Mouse (Mus musculus) T-helper 17 cell (primary cell): ENCODE results near the gene Cyp26c1.

Experiments used
- in situ Hi-C, 2 experiments: fragments of 300-600 bp; cut with MboI, MseI; formaldehyde crosslinking; loops; 1 replicate in 1 of 2; 2 replicates in 1 of 2; pipeline ENCODE4 v1.15.1; 2025; ENCODE audit warnings: high pct_unique_total_duplicates in 2 of 2

The Cyp26c1 gene

DNA sequence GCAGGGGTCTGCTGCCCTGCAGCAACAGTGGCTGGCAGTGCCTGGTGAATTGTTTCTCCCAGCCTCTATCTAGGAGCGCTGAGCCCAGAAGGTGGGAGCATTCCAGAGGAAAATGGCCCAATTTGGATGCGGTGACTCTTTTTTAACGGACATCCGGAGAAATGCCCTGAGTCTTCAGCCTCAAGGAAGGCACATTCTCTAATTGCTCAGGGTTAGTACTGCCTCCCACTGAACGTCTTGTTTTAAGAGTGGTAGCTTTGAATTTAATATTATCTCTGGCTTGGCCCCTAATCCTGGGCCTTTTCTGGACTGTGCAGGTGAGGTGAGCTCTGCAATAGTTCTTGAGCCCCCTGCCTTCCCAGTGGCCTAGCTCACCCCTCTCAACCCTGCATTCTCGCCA is at the start of gene Cyp26c1:
Gene Cyp26c1, plus strand, starts transcription at position 301 of the 400 bp plus-strand sequence.
- in situ Hi-C loops, result no loop called here

DNA sequence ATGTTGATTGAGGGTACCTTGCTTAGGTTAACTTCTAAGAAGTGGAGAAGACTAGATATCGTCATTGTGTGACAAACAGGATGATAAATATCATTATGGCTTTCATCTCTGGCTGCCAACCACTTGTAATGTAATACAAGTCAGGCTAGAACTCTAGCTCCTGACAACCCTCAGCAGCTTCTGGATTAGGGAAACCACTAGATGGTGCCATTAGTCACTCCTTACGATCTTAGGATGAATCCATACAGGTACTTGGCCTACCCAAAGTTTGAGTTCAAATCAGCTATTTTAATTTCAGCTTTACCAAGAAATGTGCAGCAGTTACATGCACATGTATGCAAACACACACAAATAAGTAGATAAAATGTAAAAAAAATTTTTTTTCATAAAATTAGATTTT is 37.4 kb upstream of the Cyp26c1 start:
- in situ Hi-C loops, result no loop called here

DNA sequence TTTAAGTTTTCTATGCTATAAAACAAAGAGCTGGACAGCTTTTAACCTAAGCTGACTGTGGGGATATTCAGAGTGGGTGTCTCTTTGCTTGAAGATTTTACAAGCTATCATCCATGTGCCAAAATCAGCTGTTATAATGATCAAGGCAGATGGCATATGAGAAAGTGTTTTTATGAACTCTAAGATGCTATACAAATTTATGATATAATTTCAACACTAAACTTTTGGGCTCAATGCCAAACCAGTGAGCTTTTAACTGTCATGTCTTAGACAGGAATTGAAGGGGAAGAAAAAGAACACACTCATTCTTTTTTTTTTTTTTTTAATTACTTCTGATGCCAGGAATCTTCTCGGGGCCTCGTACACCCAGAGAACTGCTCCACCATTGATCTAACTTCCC is 34.9 kb upstream of the Cyp26c1 start:
- in situ Hi-C loops, result no loop called here

DNA sequence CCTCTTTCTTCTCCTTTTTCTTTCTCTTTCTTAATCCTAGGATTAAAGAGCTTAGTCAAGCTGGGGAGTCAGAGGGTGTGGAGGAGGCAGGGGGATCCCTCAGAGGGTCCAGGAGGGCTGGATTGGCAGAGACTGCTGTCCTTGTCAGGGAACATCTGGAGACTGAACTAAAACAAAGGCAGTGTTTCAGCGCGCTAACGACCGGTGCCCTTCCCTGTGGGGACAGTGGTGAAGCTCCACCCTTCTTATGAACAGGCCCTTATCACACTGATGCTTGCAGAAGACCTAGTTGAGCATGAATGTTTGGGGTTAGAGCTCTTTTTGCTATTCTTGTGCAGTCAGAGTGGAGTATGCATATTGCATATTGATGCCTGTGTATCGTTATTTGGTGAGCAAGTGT is 31.4 kb upstream of the Cyp26c1 start:
- in situ Hi-C loops, result no loop called here

DNA sequence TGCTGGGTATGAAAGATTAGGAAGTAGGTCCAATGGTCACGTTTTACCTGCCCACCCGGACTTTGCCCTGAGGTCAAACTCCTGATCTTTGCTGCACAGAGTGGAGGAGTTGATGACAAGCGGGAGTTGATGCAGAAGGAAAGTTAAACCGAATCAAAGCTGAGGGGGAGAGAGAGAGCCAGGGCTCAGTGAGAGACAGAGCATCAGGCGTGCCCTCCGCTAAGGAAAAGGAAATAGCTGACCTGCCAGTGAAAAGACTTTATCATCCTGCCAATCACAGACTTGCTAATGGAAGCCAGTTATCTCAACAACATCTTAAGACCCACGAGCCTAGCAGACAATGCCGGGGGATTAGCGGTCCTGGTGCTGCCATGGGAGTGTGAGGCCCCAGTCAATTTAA is 28.9 kb upstream of the Cyp26c1 start:
- in situ Hi-C loops, result no loop called here

DNA sequence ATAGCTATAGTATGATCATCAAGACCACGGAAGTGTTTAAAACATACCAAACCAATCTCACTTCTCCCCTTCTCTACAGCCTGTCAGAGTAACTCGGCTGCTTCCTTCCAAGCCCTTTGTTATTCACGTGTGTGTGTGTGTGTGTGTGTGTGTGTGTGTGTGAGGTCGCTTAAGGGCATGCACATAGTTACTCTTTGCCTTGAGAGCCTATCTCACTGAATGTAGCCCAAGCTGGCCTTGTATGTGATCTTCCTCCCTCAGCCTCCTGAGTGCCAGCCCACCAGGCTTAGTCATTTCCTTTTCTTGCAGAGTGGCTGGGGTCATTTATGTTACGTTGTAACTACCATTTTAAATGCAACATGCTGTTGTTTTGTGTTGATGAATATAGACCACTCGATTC is 20.1 kb upstream of the Cyp26c1 start:
- in situ Hi-C loops, result loop anchor here in 1 of 2 experiments (5.0 kb wide), 1 partner anchor 73 kb away; no protein-coding TSS in a partner anchor

DNA sequence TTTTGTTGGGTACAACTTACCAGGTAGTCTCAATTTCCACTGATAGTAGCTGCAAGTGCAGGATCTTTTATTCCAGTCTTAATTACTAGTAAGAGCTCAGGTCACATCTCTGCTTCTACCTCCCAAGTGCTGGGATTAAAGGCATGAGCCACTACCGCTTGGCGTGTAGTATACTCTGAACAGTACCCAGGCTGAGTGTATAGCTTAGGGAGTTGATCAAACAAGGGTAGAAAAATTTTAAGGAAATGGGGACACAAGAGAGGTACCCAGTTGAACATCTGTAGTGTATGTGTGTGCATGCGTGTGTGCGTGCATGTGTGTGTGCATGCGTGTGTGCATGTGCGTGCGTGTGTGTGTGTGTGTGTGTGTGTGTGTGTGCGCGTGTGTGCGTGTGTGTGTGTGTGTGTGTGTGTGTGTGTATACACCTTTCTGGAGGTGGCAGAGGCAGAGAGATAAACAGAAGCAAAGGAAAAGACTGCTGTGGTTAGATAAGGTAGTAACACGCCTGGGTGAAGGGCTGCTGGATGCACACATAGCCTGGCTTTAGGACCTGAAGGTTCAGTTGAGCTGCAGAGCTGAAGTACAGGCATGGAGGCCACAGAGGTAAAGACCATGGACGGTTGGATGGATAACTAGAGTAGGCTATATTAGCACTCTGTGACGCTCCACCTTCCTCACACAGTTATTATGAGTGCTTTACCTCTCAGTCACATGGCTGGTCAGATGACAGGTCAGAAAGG is 17.4 kb upstream of the Cyp26c1 start:
- in situ Hi-C loops, result loop anchor here in 1 of 2 experiments (5.0 kb wide), 1 partner anchor 76 kb away; no protein-coding TSS in a partner anchor

DNA sequence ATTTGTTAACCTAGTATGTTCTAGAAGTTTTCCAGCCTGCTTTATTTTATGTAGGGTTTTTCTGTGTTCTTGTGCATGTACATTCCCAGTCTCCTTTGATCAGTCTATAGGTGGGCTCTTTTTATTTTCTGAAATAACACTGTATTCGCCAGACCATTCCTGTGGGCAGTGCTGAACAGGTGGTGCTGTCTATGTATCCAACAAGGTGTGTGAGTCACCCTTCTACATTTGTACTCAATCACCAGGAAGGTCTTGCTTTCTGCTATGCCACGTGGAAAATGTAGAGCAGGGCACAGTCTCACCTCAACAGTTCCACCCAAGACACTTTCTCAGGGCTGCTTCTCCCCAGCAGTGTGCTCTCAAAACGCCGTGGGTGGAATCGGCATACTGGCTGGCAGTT is 16.7 kb upstream of the Cyp26c1 start:
- in situ Hi-C loops, result loop anchor here in 1 of 2 experiments (5.0 kb wide), 1 partner anchor 76 kb away; no protein-coding TSS in a partner anchor

DNA sequence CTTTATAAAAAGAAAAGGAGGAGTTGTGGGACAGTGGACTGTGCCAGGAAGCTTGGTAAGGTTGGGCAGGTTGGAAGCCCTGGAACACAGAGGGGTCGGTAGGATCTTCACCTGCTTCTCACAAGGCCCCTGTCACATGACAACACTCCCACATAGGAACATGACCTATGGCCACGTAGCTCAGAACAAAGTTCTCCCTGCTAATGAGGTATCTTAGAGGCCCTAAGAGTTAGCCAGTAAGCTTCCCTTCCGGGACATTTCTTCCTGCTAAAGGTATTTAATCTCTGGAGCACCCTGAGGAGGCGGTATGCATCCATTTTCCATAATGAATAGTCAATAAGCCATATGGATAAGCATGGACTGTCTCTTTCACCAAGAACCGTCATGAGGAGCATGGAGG is 15.9 kb upstream of the Cyp26c1 start:
- in situ Hi-C loops, result loop anchor here in 1 of 2 experiments (5.0 kb wide), 1 partner anchor 77 kb away; no protein-coding TSS in a partner anchor

DNA sequence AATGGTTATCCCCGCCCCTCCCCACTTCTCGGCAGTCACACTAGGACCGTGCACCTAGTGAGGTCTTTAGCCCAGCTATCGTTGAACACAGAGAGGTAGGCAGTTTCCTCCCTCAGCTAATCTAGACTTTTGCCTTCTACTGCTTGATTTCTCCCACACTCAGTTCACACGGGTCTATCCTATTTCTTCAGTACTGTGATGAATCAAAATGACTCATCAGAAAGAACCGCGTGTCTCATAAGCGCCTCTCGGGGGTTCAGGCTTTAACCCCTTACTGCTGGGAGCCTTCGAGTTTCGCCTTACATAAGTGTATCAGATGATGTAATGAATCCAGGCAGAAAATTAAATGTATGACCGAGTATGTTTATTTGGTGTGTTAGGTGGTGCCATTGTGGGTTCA is 12.0 kb upstream of the Cyp26c1 start:
- in situ Hi-C loops, result no loop called here

DNA sequence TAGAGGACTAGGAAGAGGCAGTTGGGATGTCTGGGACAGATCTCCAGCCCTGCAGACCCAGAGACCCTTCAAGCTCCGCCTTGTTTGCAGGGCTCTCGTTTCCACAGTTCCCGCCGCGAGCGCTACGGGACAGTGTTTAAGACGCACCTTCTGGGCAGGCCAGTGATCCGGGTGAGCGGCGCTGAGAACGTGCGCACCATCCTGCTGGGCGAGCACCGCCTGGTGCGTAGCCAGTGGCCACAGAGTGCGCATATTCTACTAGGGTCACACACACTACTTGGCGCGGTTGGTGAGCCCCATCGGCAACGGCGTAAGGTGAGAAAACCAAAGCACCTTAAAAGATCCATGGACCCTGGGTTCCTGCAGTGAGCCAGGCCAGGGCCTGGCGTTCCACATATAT is 966 bp downstream of the Cyp26c1 start:
- in situ Hi-C loops, result no loop called here

DNA sequence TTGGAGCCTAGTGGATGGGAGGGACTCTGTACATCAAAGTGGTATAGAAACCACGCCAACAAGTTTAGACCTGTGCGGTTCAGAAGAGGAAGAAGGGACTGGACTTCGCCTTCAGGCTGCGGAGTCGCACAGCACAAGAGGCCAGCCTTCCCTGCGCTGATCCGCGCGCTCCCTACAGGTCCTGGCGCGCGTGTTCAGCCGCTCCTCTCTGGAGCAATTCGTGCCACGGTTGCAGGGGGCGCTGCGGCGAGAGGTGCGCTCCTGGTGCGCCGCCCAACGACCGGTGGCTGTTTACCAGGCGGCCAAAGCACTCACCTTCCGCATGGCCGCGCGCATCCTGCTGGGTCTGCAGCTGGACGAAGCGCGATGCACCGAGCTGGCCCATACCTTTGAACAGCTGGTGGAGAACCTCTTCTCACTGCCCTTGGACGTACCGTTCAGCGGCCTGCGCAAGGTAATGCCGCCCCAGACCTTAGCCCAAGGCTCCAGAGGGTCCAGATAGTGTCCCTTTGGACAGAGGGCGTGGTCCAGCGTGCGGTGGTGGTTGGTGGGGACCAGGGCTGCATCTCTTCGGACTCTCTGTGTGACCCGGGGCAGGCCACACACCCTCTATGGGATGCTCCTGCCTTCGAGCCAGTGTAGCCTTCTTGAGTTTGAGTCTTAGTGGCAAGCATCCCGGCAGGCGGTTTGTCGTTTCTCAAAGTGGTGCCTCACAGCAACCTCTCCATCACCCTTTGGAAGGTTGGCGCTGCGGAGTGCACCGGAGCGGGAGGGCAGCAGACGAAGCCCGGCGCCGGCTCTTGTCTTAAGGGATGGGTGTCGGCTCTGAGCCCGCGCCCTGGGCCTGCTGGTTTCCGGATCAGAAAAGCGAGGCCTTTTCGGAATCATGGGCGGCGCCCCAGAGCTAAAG is 1.8 kb downstream of the Cyp26c1 start:
- in situ Hi-C loops, result no loop called here

DNA sequence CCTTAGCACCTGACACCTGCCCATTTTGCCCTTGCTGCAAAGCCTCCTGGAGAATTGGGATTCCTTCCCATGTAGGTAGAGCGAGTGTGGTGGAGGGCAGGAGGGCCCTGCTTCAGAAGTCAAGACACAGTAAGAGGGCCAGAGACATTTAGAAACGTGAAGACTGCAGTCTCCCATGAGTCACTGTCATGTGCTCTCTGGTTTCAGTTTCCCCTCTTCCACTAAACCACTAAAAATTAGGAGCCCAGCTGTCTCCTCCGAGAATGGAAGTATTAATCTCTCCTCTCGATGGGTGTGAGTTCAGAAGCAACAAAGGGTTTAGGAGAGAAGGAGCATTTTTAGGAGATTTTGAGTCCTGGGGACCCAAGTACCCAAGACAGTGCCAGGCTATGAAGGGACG is 4.1 kb downstream of the Cyp26c1 start:
- in situ Hi-C loops, result no loop called here

DNA sequence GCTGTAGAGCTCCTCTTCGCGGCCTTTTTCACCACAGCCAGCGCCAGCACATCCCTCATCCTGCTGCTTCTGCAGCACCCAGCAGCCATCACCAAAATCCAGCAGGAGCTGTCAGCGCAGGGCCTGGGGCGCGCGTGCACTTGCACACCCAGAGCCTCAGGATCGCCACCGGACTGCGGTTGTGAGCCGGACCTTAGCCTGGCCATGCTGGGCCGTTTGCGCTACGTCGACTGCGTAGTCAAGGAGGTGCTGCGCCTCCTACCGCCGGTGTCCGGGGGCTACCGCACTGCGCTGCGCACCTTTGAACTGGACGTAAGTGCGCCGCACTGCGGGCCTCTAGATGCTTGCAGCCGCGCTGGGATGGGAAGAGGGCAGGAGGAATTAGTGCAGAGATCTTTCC is 5.3 kb downstream of the Cyp26c1 start:
- in situ Hi-C loops, result no loop called here

DNA sequence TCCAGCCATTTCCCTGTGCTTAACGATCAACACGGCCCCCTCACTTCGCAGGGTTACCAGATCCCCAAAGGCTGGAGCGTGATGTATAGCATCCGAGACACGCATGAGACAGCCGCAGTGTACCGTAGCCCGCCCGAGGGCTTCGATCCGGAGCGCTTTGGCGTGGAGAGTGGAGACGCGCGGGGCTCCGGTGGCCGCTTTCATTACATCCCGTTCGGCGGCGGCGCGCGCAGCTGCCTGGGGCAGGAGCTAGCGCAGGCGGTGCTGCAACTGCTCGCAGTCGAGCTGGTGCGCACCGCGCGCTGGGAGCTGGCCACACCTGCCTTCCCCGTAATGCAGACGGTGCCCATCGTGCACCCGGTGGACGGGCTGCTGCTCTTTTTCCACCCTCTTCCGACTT is 7.5 kb downstream of the Cyp26c1 start:
- in situ Hi-C loops, result no loop called here

DNA sequence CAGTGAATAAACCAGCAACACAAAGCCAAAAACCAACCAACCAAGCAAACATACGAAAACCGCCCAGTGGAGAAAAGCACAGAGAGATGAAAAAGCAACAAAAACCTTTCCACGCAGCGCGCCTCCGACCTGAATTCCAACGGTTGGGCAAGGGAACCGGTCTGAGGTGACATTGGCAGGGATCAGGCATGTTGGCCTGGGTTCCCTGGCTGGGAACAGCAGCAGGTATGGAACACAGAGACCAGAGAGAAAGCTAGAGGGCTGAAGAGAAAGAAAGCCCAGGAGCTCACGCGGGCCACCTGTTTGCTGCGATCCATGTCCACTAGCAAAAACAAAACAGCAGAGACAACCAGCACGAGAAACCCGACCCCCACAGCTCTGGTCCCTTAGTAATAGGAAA is 9.8 kb downstream of the Cyp26c1 start:
- in situ Hi-C loops, result no loop called here

DNA sequence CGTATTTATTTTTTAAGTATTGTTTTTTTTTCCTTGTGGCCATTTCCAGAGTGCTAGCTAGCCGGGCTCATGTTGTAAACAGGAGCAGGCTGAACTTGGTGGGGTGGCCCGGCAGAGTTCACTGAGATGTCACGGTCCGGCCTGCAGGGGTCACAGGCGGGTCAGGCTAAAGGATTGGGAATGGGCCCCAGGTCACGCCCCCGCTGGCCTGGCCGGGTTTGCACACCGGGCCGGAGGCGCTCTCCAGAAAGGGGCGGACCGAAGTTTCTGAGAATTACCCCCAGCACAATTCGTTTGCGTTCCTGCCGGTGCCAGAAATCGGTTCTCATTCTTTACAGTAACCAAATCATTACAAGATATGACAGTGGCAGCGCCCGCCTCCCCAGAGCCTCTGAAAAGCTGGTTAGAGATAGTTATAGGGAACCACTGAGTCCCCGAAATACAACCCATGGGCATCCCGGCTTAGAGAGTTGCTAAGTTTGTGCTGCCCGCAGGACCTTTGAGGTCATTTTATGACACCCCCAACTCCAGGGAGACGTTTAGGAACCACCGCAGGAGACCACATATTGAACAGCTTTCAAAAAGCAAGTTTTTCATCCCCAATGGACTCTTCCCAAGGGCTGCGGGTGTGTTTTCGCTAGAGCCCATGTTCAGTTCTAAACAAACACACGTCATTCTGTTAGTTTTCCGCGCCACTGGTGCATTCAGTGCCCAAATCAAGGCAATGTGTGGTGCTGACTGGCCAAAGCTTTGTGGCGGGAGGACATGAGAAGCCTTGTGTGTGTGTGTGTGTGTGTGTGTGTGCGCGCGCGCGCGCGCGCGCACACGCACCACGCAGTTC is 10.6 kb downstream of the Cyp26c1 start:
- in situ Hi-C loops, result no loop called here

DNA sequence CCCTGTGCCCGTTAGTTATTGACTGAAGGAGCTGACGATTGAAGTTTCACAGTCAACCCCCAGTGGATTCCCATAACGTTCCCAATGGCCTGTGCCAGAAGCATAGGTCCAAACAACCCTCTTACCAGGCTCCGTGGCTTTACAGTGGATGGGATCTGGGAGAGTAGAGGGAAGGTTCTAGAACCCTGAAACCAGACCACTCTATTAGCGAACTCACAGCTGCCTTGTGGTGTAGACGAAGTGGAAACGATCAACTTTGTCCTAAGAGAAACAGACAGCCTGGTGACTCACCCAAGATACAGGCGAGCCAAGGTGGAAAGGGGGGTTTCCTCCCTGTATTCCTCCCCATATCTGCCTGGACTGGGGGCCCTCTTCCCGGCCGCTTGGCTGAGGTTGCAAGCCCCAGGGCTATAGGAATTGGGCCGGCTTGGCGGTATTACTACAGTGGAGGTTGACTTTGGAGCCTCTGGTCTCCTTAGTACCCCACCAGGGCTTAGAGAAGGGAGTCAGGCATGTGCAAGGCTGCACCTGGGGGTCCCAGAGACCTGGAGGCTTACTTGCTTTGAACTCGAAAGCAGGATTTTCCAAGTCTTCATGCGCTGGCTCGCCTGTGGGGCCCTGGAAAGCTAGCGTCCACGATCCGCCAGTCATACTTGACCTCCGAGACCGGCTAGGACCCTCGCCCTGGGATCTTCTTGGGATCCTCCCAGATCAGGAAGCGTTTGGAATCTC is 11.4 kb downstream of the Cyp26c1 start:
- in situ Hi-C loops, result no loop called here

DNA sequence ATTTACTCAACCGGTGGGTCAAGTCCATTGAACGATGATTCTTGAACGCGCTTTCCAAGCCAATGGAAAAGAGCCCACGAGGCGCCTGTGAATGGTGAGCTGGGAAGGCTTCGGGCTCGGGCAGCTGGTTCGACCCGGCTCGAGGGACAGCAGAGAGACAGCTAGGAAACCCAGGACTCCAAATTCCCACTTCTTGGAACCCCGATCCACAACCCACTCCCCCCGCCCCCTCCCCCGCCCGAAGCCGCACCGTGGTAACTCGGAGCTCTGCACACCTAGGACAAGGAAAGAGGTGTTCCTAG is 11.9 kb downstream of the Cyp26c1 start:
- in situ Hi-C loops, result no loop called here

DNA sequence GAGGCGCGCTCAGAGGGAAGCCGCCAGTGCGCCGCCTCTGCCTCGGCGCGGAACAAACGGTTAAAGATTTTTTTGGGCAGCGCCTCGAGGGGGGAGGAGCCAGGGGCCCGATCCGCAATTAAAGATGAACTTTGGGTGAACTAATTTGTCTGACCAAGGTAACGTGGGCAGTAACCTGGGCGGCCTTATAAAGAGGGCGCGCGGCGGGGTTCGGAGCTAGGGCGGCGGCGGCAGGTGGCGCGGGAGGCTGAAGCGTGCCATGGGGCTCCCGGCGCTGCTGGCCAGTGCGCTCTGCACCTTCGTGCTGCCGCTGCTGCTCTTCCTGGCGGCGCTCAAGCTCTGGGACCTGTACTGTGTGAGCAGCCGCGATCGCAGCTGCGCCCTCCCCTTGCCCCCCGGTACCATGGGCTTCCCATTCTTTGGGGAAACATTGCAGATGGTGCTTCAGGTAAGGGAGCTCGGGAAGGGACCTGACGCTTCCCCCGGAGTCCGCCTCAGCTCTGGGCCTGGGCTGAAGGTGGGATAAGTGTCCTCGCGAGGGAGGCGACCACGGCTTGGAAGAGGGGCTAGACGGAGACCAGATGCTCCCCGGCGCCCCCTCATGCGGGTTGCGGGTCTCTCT is 12.4 kb downstream of the Cyp26c1 start, which contains the start of gene Cyp26a1:
Gene Cyp26a1, plus strand, starts transcription at position 148 of the 622 bp plus-strand sequence.
- in situ Hi-C loops, result no loop called here
